Mouse (Mus musculus) MEL (cell line): ENCODE data around the gene Derl3. TPM values are rescaled to one million over a fixed set of nuclear protein-coding genes. Genes with fewer than 3 reads are reported as not detected.

Source experiments
- DNase-seq: peaks from one replicate; pipeline ENCODE4 v3.0.0; 2011; ENCODE audit warnings: low read depth, low spot score
- H3K27ac ChIP-seq: 2 replicates; pipeline ENCODE4 v1.5.1; 2012; ENCODE audit warnings: low read depth, mild to moderate bottlenecking, control low read depth, low read length, moderate library complexity; ENCODE audit not compliant: control insufficient read depth
- H3K27me3 ChIP-seq, 2 experiments: fragments of 150-350 bp in 1 of 2; sonication (generic) in 1 of 2; 2 replicates each; pipeline ENCODE4 v1.6.1; 2012; ENCODE audit warnings: low read length in 2 of 2, mild to moderate bottlenecking in 2 of 2, improper control_type of control experiment in 1 of 2, moderate library complexity in 1 of 2; ENCODE audit not compliant: insufficient read depth in 2 of 2, control insufficient read depth in 1 of 2
- H3K36me3 ChIP-seq, 2 experiments: 2 replicates each; pipeline ENCODE4 v1.6.1; 2012 to 2014; ENCODE audit warnings: low read length in 2 of 2, improper control_type of control experiment in 1 of 2, inconsistent platforms in 1 of 2, mild to moderate bottlenecking in 1 of 2; ENCODE audit not compliant: insufficient read depth in 2 of 2, control insufficient read depth in 1 of 2
- H3K4me1 ChIP-seq, 2 experiments: fragments of 150-350 bp in 1 of 2; sonication (generic) in 1 of 2; 2 replicates each; pipeline ENCODE4 v1.6.1; 2012; ENCODE audit warnings: low read length in 2 of 2, improper control_type of control experiment in 1 of 2, mild to moderate bottlenecking in 1 of 2; ENCODE audit not compliant: insufficient read depth in 2 of 2, control insufficient read depth in 1 of 2
- H3K4me3 ChIP-seq, 2 experiments: fragments of 150-350 bp in 1 of 2; sonication (generic) in 1 of 2; 2 replicates each; pipeline ENCODE4 v1.5.1; 2012; ENCODE audit warnings: low read depth in 2 of 2, low read length in 2 of 2, mild to moderate bottlenecking in 2 of 2, moderate library complexity in 2 of 2, control low read depth in 1 of 2, improper control_type of control experiment in 1 of 2; ENCODE audit not compliant: control insufficient read depth in 1 of 2, insufficient read depth in 1 of 2
- H3K79me2 ChIP-seq: 2 replicates; pipeline ENCODE4 v1.6.1; 2012; ENCODE audit warnings: mild to moderate bottlenecking, low read length, moderate library complexity; ENCODE audit not compliant: control insufficient read depth, poor library complexity, insufficient read depth
- H3K9ac ChIP-seq: 2 replicates; pipeline ENCODE4 v1.6.1; 2012; ENCODE audit warnings: low read depth, mild to moderate bottlenecking, control low read depth, low read length, moderate library complexity; ENCODE audit not compliant: control insufficient read depth, poor library complexity, severe bottlenecking
- H3K9me3 ChIP-seq: fragments of 150-350 bp; sonication (generic); replicated peaks from 2 replicates; pipeline ENCODE4 v1.6.1; 2012; ENCODE audit warnings: mild to moderate bottlenecking, low read length, improper control_type of control experiment, moderate library complexity; ENCODE audit not compliant: insufficient read depth
- BHLHE40 ChIP-seq: IDR thresholded peaks from 2 replicates; pipeline ENCODE4 v1.6.1; 2012; ENCODE audit warnings: low read depth, mild to moderate bottlenecking, inconsistent platforms, low read length, improper control_type of control experiment, borderline replicate concordance
- CHD1 ChIP-seq: IDR thresholded peaks from 2 replicates; pipeline ENCODE4 v1.6.1; 2012; ENCODE audit warnings: low read depth, mild to moderate bottlenecking, inconsistent platforms, low read length, improper control_type of control experiment
- ELF1 ChIP-seq: IDR thresholded peaks from 2 replicates; pipeline ENCODE4 v1.6.1; 2014; ENCODE audit warnings: low read depth, mild to moderate bottlenecking, inconsistent platforms, low read length, improper control_type of control experiment, moderate library complexity
- EP300 ChIP-seq, 2 experiments: IDR thresholded peaks; 2 replicates each; pipeline ENCODE4 v1.6.1; 2011; ENCODE audit warnings: improper control_type of control experiment in 2 of 2, low read length in 2 of 2, low read depth in 1 of 2, mild to moderate bottlenecking in 1 of 2
- ETS1 ChIP-seq: IDR thresholded peaks from 2 replicates; pipeline ENCODE4 v1.6.1; 2012; ENCODE audit warnings: low read depth, mild to moderate bottlenecking, inconsistent platforms, low read length, improper control_type of control experiment, moderate library complexity
- GABPA ChIP-seq: IDR thresholded peaks from 2 replicates; pipeline ENCODE4 v1.6.1; 2012; ENCODE audit warnings: low read depth, mild to moderate bottlenecking, inconsistent platforms, low read length, improper control_type of control experiment, moderate library complexity
- GATA1 ChIP-seq: IDR thresholded peaks from 2 replicates; pipeline ENCODE4 v1.6.1; 2011; ENCODE audit warnings: low read depth, low read length, improper control_type of control experiment
- HCFC1 ChIP-seq: IDR thresholded peaks from 2 replicates; pipeline ENCODE4 v1.6.1; 2012; ENCODE audit warnings: low read depth, mild to moderate bottlenecking, inconsistent platforms, low read length, improper control_type of control experiment, moderate library complexity
- JUND ChIP-seq: IDR thresholded peaks from 2 replicates; pipeline ENCODE4 v1.6.1; 2011; ENCODE audit warnings: low read depth, mild to moderate bottlenecking, improper control_type of control experiment, low read length
- KAT2A ChIP-seq: conservative IDR thresholded peaks from 2 replicates; pipeline ENCODE4 v1.6.1; 2012; ENCODE audit warnings: low read depth, low read length, improper control_type of control experiment, inconsistent platforms
- MAFK ChIP-seq: IDR thresholded peaks from 2 replicates; pipeline ENCODE4 v1.6.1; 2011; ENCODE audit warnings: low read depth, mild to moderate bottlenecking, low read length, improper control_type of control experiment, borderline replicate concordance
- MAZ ChIP-seq: IDR thresholded peaks from 2 replicates; pipeline ENCODE4 v1.6.1; 2012; ENCODE audit warnings: low read depth, mild to moderate bottlenecking, inconsistent platforms, low read length, improper control_type of control experiment
- MEF2A ChIP-seq: IDR thresholded peaks from 2 replicates; pipeline ENCODE4 v1.6.1; 2014; ENCODE audit warnings: low read depth, mild to moderate bottlenecking, inconsistent platforms, low read length, improper control_type of control experiment; ENCODE audit not compliant: poor library complexity, insufficient replicate concordance, severe bottlenecking; ENCODE audit errors: extremely low read depth
- MXI1 ChIP-seq: IDR thresholded peaks from 2 replicates; pipeline ENCODE4 v1.6.1; 2011; ENCODE audit warnings: mild to moderate bottlenecking, low read depth, low read length, improper control_type of control experiment
- MYB ChIP-seq: IDR thresholded peaks from 2 replicates; pipeline ENCODE4 v1.6.1; 2011; ENCODE audit warnings: mild to moderate bottlenecking, low read depth, low read length, improper control_type of control experiment
- MYC ChIP-seq: IDR thresholded peaks from 2 replicates; pipeline ENCODE4 v1.6.1; 2011; ENCODE audit warnings: low read depth, mild to moderate bottlenecking, low read length, improper control_type of control experiment, moderate library complexity
- NRF1 ChIP-seq: IDR thresholded peaks from 2 replicates; pipeline ENCODE4 v1.6.1; 2014; ENCODE audit warnings: low read depth, mild to moderate bottlenecking, inconsistent platforms, low read length, improper control_type of control experiment, moderate library complexity; ENCODE audit not compliant: poor library complexity, insufficient read depth, severe bottlenecking
- POLR2A ChIP-seq, 2 experiments: IDR thresholded peaks; 2 replicates each; pipeline ENCODE4 v1.6.1; 2011 to 2012; ENCODE audit warnings: low read length in 2 of 2, mild to moderate bottlenecking in 2 of 2, control low read depth in 1 of 2, improper control_type of control experiment in 1 of 2, low read depth in 1 of 2, moderate library complexity in 1 of 2; ENCODE audit not compliant: control insufficient read depth in 1 of 2, insufficient read depth in 1 of 2, poor library complexity in 1 of 2
- POLR2AphosphoS2 ChIP-seq: IDR thresholded peaks from 2 replicates; pipeline ENCODE4 v1.6.1; 2011; ENCODE audit warnings: low read length, improper control_type of control experiment
- POLR2AphosphoS5 ChIP-seq: IDR thresholded peaks from 2 replicates; pipeline ENCODE4 v1.6.1; 2012; ENCODE audit warnings: low read depth, borderline replicate concordance, mild to moderate bottlenecking, inconsistent platforms, low read length, moderate library complexity, mixed read lengths
- RAD21 ChIP-seq: IDR thresholded peaks from 2 replicates; pipeline ENCODE4 v1.6.1; 2011; ENCODE audit warnings: mild to moderate bottlenecking, low read depth, low read length, improper control_type of control experiment
- SIN3A ChIP-seq: IDR thresholded peaks from 2 replicates; pipeline ENCODE4 v1.6.1; 2012; ENCODE audit warnings: low read length, improper control_type of control experiment, inconsistent platforms
- SMC3 ChIP-seq: IDR thresholded peaks from 2 replicates; pipeline ENCODE4 v1.6.1; 2011; ENCODE audit warnings: low read depth, low read length, improper control_type of control experiment
- TAL1 ChIP-seq: IDR thresholded peaks from 2 replicates; pipeline ENCODE4 v1.6.1; 2012; ENCODE audit warnings: mild to moderate bottlenecking, inconsistent platforms, low read length, moderate library complexity, mixed read lengths
- TBP ChIP-seq: IDR thresholded peaks from 2 replicates; pipeline ENCODE4 v1.8.0; 2011; ENCODE audit warnings: low read depth, low read length, improper control_type of control experiment
- TCF12 ChIP-seq: IDR thresholded peaks from 2 replicates; pipeline ENCODE4 v1.6.1; 2014; ENCODE audit warnings: low read depth, mild to moderate bottlenecking, inconsistent platforms, low read length, improper control_type of control experiment, moderate library complexity
- UBTF ChIP-seq: IDR thresholded peaks from 2 replicates; pipeline ENCODE4 v1.6.1; 2012; ENCODE audit warnings: low read depth, mild to moderate bottlenecking, inconsistent platforms, low read length, improper control_type of control experiment, moderate library complexity, borderline replicate concordance; ENCODE audit not compliant: insufficient read depth
- USF1 ChIP-seq: IDR thresholded peaks from 2 replicates; pipeline ENCODE4 v1.6.1; 2014; ENCODE audit warnings: low read depth, mild to moderate bottlenecking, inconsistent platforms, low read length, improper control_type of control experiment, moderate library complexity
- ZC3H11A ChIP-seq: IDR thresholded peaks from 2 replicates; pipeline ENCODE4 v1.6.1; 2012; ENCODE audit warnings: low read depth, mild to moderate bottlenecking, inconsistent platforms, low read length, improper control_type of control experiment
- ZMIZ1 ChIP-seq: IDR thresholded peaks from 2 replicates; pipeline ENCODE4 v1.6.1; 2012; ENCODE audit warnings: low read depth, mild to moderate bottlenecking, inconsistent platforms, low read length, improper control_type of control experiment, moderate library complexity
- ZNF384 ChIP-seq: IDR thresholded peaks from 2 replicates; pipeline ENCODE4 v1.6.1; 2012; ENCODE audit warnings: low read depth, mild to moderate bottlenecking, inconsistent platforms, low read length, improper control_type of control experiment
- polyA plus RNA-seq, 2 experiments: library from polyadenylated mRNA; stranded (reverse) in 1 of 2; unstranded in 1 of 2; fragments of >175 nt in 1 of 2; fragments of >200 nt in 1 of 2; gene quantifications; 2 replicates each; pipeline versions ENCODE4 v1.2.1 to v1.2.4; 2012; ENCODE audit warnings: low replicate concordance in 2 of 2, low read depth in 1 of 2; ENCODE audit not compliant: insufficient read length in 2 of 2, insufficient read depth in 1 of 2, missing spikeins in 1 of 2
- total RNA-seq: library from RNA; depleted of rRNA; stranded (reverse); fragments of 300-350 nt; gene quantifications from 2 replicates; pipeline ENCODE4 v1.2.3, GENCODE M21; 2012

Gene Derl3
- total and polyA plus RNA-seq, 3 experiments, result 0.69 to 1.5 TPM; not detected in 1

- H3K27me3 ChIP-seq, result no peaks in the 10 kb centered on the region; a peak in 1 of 4 replicates
- no peak for TF ChIP-seq ETS1
- TF ChIP-seq TBP, result no peak
- TF ChIP-seq BHLHE40, result no peak
- TF ChIP-seq KAT2A, result no peak
- no peak for TF ChIP-seq JUND
- TF ChIP-seq EP300 (IDR thresholded peaks at IDR 0.05; ENCODE audit: low read depth in 1 of 2, low read length in 2 of 2), result no peak
- TF ChIP-seq USF1, result no peak
- TF ChIP-seq TCF12, result no peak
- TF ChIP-seq POLR2AphosphoS2, result no peak
- no peak for TF ChIP-seq MYB
- TF ChIP-seq MAZ, result no peak
- no peak for TF ChIP-seq MXI1
- no peak for TF ChIP-seq NRF1
- TF ChIP-seq MYC, result no peak
- TF ChIP-seq TAL1, result no peak
- no peak for TF ChIP-seq SMC3
- TF ChIP-seq, all 39 proteins: peak for 0
- no peaks in the 10 kb centered on the region for H3K79me2 ChIP-seq
- no peaks in the 10 kb centered on the region for H3K9me3 ChIP-seq
- H3K27ac ChIP-seq, result no peak overlapping the region
- no peaks in the 10 kb centered on the region for H3K36me3 ChIP-seq
- no peaks in the 10 kb centered on the region; a peak in 1 of 4 replicates for H3K4me1 ChIP-seq
- no peak overlapping the region for H3K9ac ChIP-seq
- H3K4me3 ChIP-seq, result no peak overlapping the region
- no peak for DNase-seq
Observed at GRCm38 (mm10) chr10:75848382-75848781, 44.8 kb upstream of the Derl3 start.

- H3K4me3 ChIP-seq, result no peak overlapping the region
- H3K4me1 ChIP-seq, result no peaks in the 10 kb centered on the region; a peak in 1 of 4 replicates
- H3K27ac ChIP-seq, result no peak overlapping the region
- DNase-seq, result no peak
- no peaks in the 10 kb centered on the region for H3K27me3 ChIP-seq
- H3K9me3 ChIP-seq, result no peaks in the 10 kb centered on the region
- no peaks in the 10 kb centered on the region for H3K79me2 ChIP-seq
- H3K36me3 ChIP-seq, result no peaks in the 10 kb centered on the region
- no peak overlapping the region for H3K9ac ChIP-seq
- TF ChIP-seq ELF1 (no peak), UBTF (no peak), GATA1 (no peak), GABPA (no peak), RAD21 (no peak), SMC3 (no peak), CHD1 (no peak), TBP (no peak), ZNF384 (no peak), SIN3A (no peak), ZC3H11A (no peak), TCF12 (no peak), ZMIZ1 (no peak), POLR2AphosphoS2 (no peak), POLR2A (IDR thresholded peaks at IDR 0.05; ENCODE audit: control insufficient read depth in 1 of 2, insufficient read depth in 1 of 2, low read depth in 1 of 2, low read length in 2 of 2, poor library complexity in 1 of 2) (no peak), POLR2AphosphoS5 (no peak), HCFC1 (no peak), MAFK (no peak), MEF2A (no peak), MYB (no peak)
- TF ChIP-seq, all 39 proteins: peak for 0
Observed at GRCm38 (mm10) chr10:75851076-75851475, 42.1 kb upstream of the Derl3 start.
